ENCODE assay signal across 23 mouse cellular contexts in genomic region chr1:52511788-52512425, GRCm38 (mm10). TPM values are rescaled to one million over a fixed set of nuclear protein-coding genes. Genes with fewer than 3 reads are reported as not detected.
DNase-seq lines count a peak whose midpoint lies in the region; ATAC-seq and TF ChIP-seq lines count a peak whose summit lies in the region.
"Had no signal": no experiment of that assay in that cellular context is flagged by ENCODE, and none has a peak within 500 bp of the region (broad histone marks: within the 10 kb centered on the region; RNA-seq: fewer than 3 reads in every experiment).

No protein-coding gene starts in this region.

- no peaks in the 10 kb centered on the region for H3K27me3 ChIP-seq in cerebellum, adult 2 months (ENCODE audit: control insufficient read depth, insufficient read depth, low read length)
- H3K27me3 ChIP-seq in heart, embryonic 16.5 days (ENCODE audit: control insufficient read depth, insufficient read depth, low read length) = no peaks in the 10 kb centered on the region
- H3K27me3 ChIP-seq in heart, embryonic 10.5 days (ENCODE audit: insufficient read depth, poor library complexity, severe bottlenecking) = no peaks in the 10 kb centered on the region
- no peaks in the 10 kb centered on the region for H3K27me3 ChIP-seq in megakaryocyte, embryonic 14.5 days (replicated peaks)
- H3K27me3 ChIP-seq: forebrain, embryonic 12.5 days; kidney, embryonic 15.5 days; liver, embryonic 12.5 days; neural tube, embryonic 13.5 days had no signal

- no peaks in the 10 kb centered on the region for H3K9me3 ChIP-seq in heart, embryonic 16.5 days (replicated peaks; ENCODE audit: control insufficient read depth, low read length)
- no peaks in the 10 kb centered on the region for H3K9me3 ChIP-seq in heart, embryonic 10.5 days
- no peaks in the 10 kb centered on the region for H3K9me3 ChIP-seq in megakaryocyte, embryonic 14.5 days
- H3K9me3 ChIP-seq: embryonic facial prominence, embryonic 10.5 days; forebrain, embryonic 12.5 days; kidney, embryonic 15.5 days; liver, embryonic 12.5 days; neural tube, embryonic 13.5 days had no signal

- TF ChIP-seq CTCF in cerebellum, adult 2 months (IDR thresholded peaks at IDR 0.05; ENCODE audit: borderline replicate concordance, insufficient read depth, low read depth, low read length) = no peak

- H3K4me1 ChIP-seq in cerebellum, adult 2 months (ENCODE audit: control insufficient read depth, insufficient read depth, low read length) = peaks cover 10% of the 10 kb centered on the region
- peaks cover 9% of the 10 kb centered on the region for H3K4me1 ChIP-seq in heart, embryonic 16.5 days (ENCODE audit: control insufficient read depth, insufficient read depth, low read length)
- H3K4me1 ChIP-seq in heart, embryonic 10.5 days = peaks cover 5% of the 10 kb centered on the region; the same call in 1 of the 2 replicates
- H3K4me1 ChIP-seq in megakaryocyte, embryonic 14.5 days = peaks cover 54% of the 10 kb centered on the region
- H3K4me1 ChIP-seq: embryonic facial prominence, embryonic 10.5 days; forebrain, embryonic 12.5 days; kidney, embryonic 15.5 days; liver, embryonic 12.5 days; neural tube, embryonic 13.5 days had no signal

- no peak overlapping the region for H3K4me3 ChIP-seq in cerebellum, adult 2 months (replicated peaks; ENCODE audit: insufficient read depth, low read depth, low read length)
- no peak overlapping the region for H3K4me3 ChIP-seq in heart, embryonic 16.5 days (ENCODE audit: low read length)
- no peak overlapping the region for H3K4me3 ChIP-seq in heart, embryonic 10.5 days
- peak overlapping the region; percentile 80 for H3K4me3 ChIP-seq in megakaryocyte, embryonic 14.5 days (replicated peaks)
- H3K4me3 ChIP-seq: embryonic facial prominence, embryonic 10.5 days; forebrain, embryonic 12.5 days; gastrocnemius, adult 2 months; kidney, embryonic 15.5 days; liver, embryonic 12.5 days; neural tube, embryonic 13.5 days had no signal

- WGBS in cerebellum, adult 2 months = 6% methylated on average over 1 of the region's 1 CpGs
- 53% methylated on average over 1 of the region's 1 CpGs for WGBS in heart, embryonic 16.5 days
- 88% methylated on average over 1 of the region's 1 CpGs for WGBS in heart, embryonic 10.5 days

- H3K9ac ChIP-seq in heart, embryonic 16.5 days (ENCODE audit: low read length) = 0 out of 2 replicates have a peak overlapping the region, but pooled peaks have one; percentile 33
- H3K9ac ChIP-seq: forebrain, embryonic 12.5 days; kidney, embryonic 15.5 days; liver, embryonic 12.5 days; neural tube, embryonic 13.5 days had no signal

- no peak for TF ChIP-seq POLR2A in cerebellum, adult 2 months (IDR thresholded peaks at IDR 0.05; ENCODE audit: borderline replicate concordance, insufficient read depth, low read length)

- H3K36me3 ChIP-seq in heart, embryonic 16.5 days (ENCODE audit: control insufficient read depth, insufficient read depth) = no peaks in the 10 kb centered on the region; the same call in 1 of the 2 replicates
- H3K36me3 ChIP-seq in heart, embryonic 10.5 days = no peaks in the 10 kb centered on the region
- peaks cover 3% of the 10 kb centered on the region for H3K36me3 ChIP-seq in megakaryocyte, embryonic 14.5 days (replicated peaks; ENCODE audit: low read length)
- H3K36me3 ChIP-seq: embryonic facial prominence, embryonic 10.5 days; forebrain, embryonic 12.5 days; kidney, embryonic 15.5 days; liver, embryonic 12.5 days; neural tube, embryonic 13.5 days had no signal

- no peak overlapping the region for H3K4me2 ChIP-seq in heart, embryonic 16.5 days (ENCODE audit: low read depth, low read length)
- H3K4me2 ChIP-seq: forebrain, embryonic 12.5 days; kidney, embryonic 15.5 days; liver, embryonic 12.5 days; neural tube, embryonic 13.5 days had no signal

- ATAC-seq in heart, embryonic 16.5 days (replicated peaks; ENCODE audit: extremely low read depth, insufficient read depth, low FRiP score) = no peak
- ATAC-seq: hindbrain, embryonic 16.5 days; intestine, postnatal 0 days; liver, embryonic 12.5 days had no signal

- peak overlapping the region; percentile 97 for H3K27ac ChIP-seq in cerebellum, adult 2 months (ENCODE audit: insufficient read depth, low read length)
- H3K27ac ChIP-seq in heart, embryonic 16.5 days (ENCODE audit: low read length) = peak overlapping the region; percentile 41
- no peak overlapping the region; the same call in 1 of the 2 replicates for H3K27ac ChIP-seq in heart, embryonic 10.5 days
- H3K27ac ChIP-seq: embryonic facial prominence, embryonic 10.5 days; forebrain, embryonic 12.5 days; gastrocnemius, adult 2 months; kidney, embryonic 15.5 days; liver, embryonic 12.5 days; neural tube, embryonic 13.5 days had no signal

- DNase-seq in cerebellum, adult 2 months = peak; percentile 55 to 67
- DNase-seq in cerebellum, postnatal 4 days (ENCODE audit: low spot score in 2 of 2) = no peak
- DNase-seq in heart, embryonic 10.5 days (ENCODE audit: low spot score) = no peak
- DNase-seq in B cell, adult 2 months = peak; percentile 16 to 36
- no peak for DNase-seq in layer of hippocampus, adult 9-11 months
- DNase-seq in ovary, postnatal 10 days (ENCODE audit: low spot score) = no peak
- DNase-seq: adrenal gland, adult 2 months; gastrocnemius, adult 2 months; heart, postnatal 36 days; kidney, postnatal 4 days; lung, adult 2 months; lung, postnatal 36 days; midbrain, embryonic 14.5 days; thymus, postnatal 25 days had no signal

RNA-seq across cellular contexts. Expression of gene Nab1, which starts 11.4 kb away (rescaled TPM):
- polyA plus RNA-seq in cerebellum, adult 2 months (2012; rRNA removed) = 23.4 and 25.1 TPM in 2 replicates
- 15.9 and 16.0 TPM in 2 replicates for polyA plus RNA-seq in heart, embryonic 16.5 days (2015; fragmentation: Nextera tagmentation; extraction: Ambion mirVana)
- polyA plus RNA-seq in heart, embryonic 10.5 days (2016; fragmentation: Nextera tagmentation; extraction: Ambion mirVana) = 20.4 and 29.4 TPM in 2 replicates
- polyA plus RNA-seq in megakaryocyte, embryonic 14.5 days (2012; ENCODE audit: insufficient read depth, low replicate concordance) = 15.6 and 68.2 TPM in 2 replicates

Comparison
In these comparisons a context has a peak if more than half of its experiments do, and no peak if none do; other contexts are left out.
1. DNase-seq: peak in cerebellum, adult 2 months (2 of 2) and B cell, adult 2 months (2 of 2); none in cerebellum, postnatal 4 days (0 of 2), heart, embryonic 10.5 days (single experiment), layer of hippocampus, adult 9-11 months (single experiment) and ovary, postnatal 10 days (single experiment).